Mouse (Mus musculus) liver, embryonic 12.5 days (tissue): ENCODE results near the gene Zwilch. TPM values are rescaled to one million over a fixed set of nuclear protein-coding genes. Genes with fewer than 3 reads are reported as not detected.
"Not testable (repeated sequence)": the region's sequence is repeated elsewhere in the genome, so short reads cannot be mapped to it uniquely, and the experiment has no call there.

ENCODE experiments used
- ATAC-seq: fragments of 200-750 bp; cut with Nextera tagmentation; 2 replicates; pipeline ENCODE4 v1.8.0; 2017; ENCODE audit warnings: moderate number of reproducible peaks, mild to moderate bottlenecking, moderate library complexity
- H3K27ac ChIP-seq: fragments of 300-500 bp; sonication (generic); 2 replicates; pipeline ENCODE4 v1.5.1; 2016; ENCODE audit warnings: mild to moderate bottlenecking
- H3K27me3 ChIP-seq: fragments of 300-500 bp; sonication (generic); replicated peaks from 2 replicates; pipeline ENCODE4 v1.6.1; 2016; ENCODE audit warnings: mild to moderate bottlenecking, moderate library complexity
- H3K36me3 ChIP-seq: fragments of 300-500 bp; sonication (generic); 2 replicates; pipeline ENCODE4 v1.6.1; 2016; ENCODE audit warnings: mild to moderate bottlenecking, moderate library complexity
- H3K4me1 ChIP-seq: fragments of 300-500 bp; sonication (generic); 2 replicates; pipeline ENCODE4 v1.6.1; 2016
- H3K4me2 ChIP-seq: fragments of 300-500 bp; sonication (generic); 2 replicates; pipeline ENCODE4 v1.6.1; 2016; ENCODE audit warnings: mild to moderate bottlenecking, moderate library complexity
- H3K4me3 ChIP-seq: fragments of 300-500 bp; sonication (generic); 2 replicates; pipeline ENCODE4 v1.5.1; 2016; ENCODE audit warnings: mild to moderate bottlenecking, moderate library complexity
- H3K9ac ChIP-seq: fragments of 300-500 bp; sonication (generic); 2 replicates; pipeline ENCODE4 v1.6.1; 2016; ENCODE audit warnings: mild to moderate bottlenecking, moderate library complexity
- H3K9me3 ChIP-seq: fragments of 300-500 bp; sonication (generic); replicated peaks from 2 replicates; pipeline ENCODE4 v1.6.1; 2016; ENCODE audit warnings: mild to moderate bottlenecking, moderate library complexity
- WGBS: fragments of 180-500 bp; shearing (Covaris S2); methylation state at CpG from one replicate; pipeline ENCODE4 v1.1.7; 2016; ENCODE audit not compliant: insufficient replicate concordance; 5-methylcytosine and 5-hydroxymethylcytosine counted together
- polyA plus RNA-seq: library from polyadenylated mRNA; unstranded; fragments of >200 nt; fragmentation: Nextera tagmentation; extraction: Ambion mirVana; gene quantifications from 2 replicates; pipeline ENCODE4 v1.2.1, GENCODE M21; 2016

Zwilch gene
- polyA plus RNA-seq, 1 experiment from 2014 or later: 28.4 TPM

DNA sequence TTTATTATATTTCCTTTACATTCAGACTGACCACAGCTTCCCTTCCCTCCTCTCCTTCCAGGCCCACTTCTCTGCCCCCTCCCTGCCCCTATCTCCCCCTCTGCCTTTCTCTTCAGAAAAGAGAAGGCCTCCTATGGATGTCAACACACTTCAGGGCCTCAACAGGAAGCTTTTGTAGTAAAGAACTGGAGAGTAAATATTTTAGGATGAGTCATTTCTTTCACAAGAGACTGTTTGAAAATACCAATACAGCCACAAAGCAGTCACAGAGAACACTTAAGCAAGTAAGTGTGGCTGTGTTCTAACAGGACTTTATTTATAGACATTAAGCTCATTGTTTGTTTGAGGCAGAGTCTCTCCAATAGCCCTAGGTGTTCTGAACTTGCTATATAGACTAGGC, 29.4 kb upstream of the Zwilch start:
- peaks cover 51% of the 10 kb centered on the region for H3K36me3 ChIP-seq
- ATAC-seq: no peak
- H3K9ac ChIP-seq: no peak overlapping the region

DNA sequence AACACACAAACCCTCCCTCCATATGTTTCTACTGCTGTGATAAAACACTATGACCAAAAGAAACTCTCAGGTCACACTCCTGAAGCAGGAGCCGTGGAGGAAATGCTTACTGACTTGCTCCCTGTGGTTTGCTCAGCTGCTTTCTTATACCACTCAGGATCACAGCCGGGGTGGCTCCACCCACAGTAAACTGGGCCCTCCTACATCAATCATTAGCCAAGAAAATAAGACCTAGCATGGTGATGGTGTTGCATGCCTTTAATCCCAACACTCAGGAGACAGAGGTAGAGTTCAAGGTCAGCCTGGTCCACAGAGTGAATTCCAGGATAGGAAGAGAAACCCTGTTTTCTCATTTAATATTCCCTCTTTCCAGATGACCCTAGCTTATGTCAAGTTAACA, 27.0 kb upstream of the Zwilch start:
- peaks cover 4% of the 10 kb centered on the region; the same call in 1 of the 2 replicates for H3K4me1 ChIP-seq
- H3K9ac ChIP-seq: no peak overlapping the region
- H3K4me3 ChIP-seq: no peak overlapping the region
- H3K36me3 ChIP-seq: peaks cover 49% of the 10 kb centered on the region
- no peak for ATAC-seq
- no peaks in the 10 kb centered on the region for H3K9me3 ChIP-seq
- WGBS: 57% methylated on average over 2 of the region's 2 CpGs
- H3K27me3 ChIP-seq: no peaks in the 10 kb centered on the region
- H3K4me2 ChIP-seq: no peak overlapping the region
- no peak overlapping the region for H3K27ac ChIP-seq

More for the DNA sequence above, 29.4 kb upstream of the Zwilch start:
- no peaks in the 10 kb centered on the region for H3K27me3 ChIP-seq
- H3K27ac ChIP-seq: no peak overlapping the region
- no peaks in the 10 kb centered on the region for H3K9me3 ChIP-seq
- H3K4me3 ChIP-seq: no peak overlapping the region
- no peaks in the 10 kb centered on the region for H3K4me1 ChIP-seq
- no peak overlapping the region for H3K4me2 ChIP-seq

DNA sequence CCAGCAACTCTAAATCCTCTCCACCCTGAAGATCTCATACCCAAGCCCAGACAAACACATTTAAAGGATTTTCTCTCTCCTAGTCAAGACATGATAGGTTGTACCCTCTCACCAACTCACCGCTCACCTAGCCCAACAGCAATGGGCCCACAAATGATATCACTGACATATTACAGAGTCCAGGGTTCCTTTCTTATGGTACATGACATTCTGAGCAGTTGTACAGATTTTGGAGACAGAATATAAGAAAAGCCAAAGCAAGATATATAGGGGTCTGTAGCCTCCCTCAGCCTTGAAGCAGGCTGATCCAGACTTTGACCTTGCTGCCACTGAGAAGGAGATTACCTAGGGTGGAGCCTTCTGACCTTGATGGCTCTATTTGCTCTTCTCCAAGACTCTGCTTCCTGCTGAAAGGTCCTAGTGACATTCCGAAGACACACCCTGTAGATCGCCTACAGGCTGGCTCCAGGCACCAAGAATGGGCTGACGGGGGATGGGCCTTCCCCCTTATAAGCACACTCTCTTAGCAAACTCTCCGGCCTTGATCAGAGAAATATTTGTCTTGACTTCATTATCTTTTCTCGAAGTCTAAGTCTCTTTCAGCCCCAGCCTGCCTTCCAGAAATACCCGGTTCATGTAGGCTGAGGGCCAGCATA, 26.0 kb upstream of the Zwilch start:
- not testable (repeated sequence) for H3K4me1 ChIP-seq, H3K9me3 ChIP-seq, H3K9ac ChIP-seq, ATAC-seq, H3K4me3 ChIP-seq, H3K27me3 ChIP-seq, H3K4me2 ChIP-seq, H3K27ac ChIP-seq
- WGBS: 84% methylated on average over 7 of the region's 7 CpGs
- peaks cover 40% of the 10 kb centered on the region for H3K36me3 ChIP-seq

DNA sequence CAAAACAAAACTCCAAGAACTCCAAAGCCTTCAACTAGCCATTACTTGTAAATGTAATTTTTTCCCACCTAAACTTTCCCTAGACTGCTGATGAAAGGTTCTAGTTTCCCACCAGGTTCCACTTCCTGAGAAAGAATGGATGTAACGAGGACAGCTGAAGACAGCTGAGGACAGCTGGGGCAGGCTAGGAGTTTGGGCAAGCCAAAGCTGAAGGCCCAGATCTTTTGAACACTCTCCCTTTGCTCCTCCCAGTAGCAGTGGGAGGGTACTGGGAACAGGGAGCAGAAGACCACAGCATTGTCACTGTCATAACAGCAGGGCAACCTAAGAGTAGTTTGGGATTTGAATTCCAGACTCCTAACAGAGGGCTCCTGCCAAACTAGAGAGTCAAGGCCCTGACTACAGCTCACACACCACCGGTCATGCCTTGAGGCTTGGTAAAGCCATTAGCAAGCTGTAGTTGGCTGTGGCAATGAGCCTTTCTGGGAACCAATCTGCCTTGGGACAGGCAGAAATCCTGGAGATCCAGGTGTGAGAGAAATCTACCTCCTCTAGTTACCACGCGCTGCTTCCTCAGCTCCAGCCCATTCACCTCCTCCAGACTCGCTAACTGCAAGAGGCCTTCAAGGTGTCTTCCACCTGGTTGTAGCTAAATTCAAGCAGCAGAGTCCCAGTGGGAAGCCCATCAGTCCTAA, 25.3 kb upstream of the Zwilch start:
- H3K9ac ChIP-seq: no peak overlapping the region
- H3K9me3 ChIP-seq: no peaks in the 10 kb centered on the region
- WGBS: 91% methylated on average over 5 of the region's 5 CpGs
- no peak overlapping the region for H3K4me3 ChIP-seq
- no peak overlapping the region for H3K4me2 ChIP-seq
- no peak overlapping the region for H3K27ac ChIP-seq
- peaks cover 41% of the 10 kb centered on the region for H3K36me3 ChIP-seq
- H3K27me3 ChIP-seq: no peaks in the 10 kb centered on the region
- peaks cover 4% of the 10 kb centered on the region; the same call in 1 of the 2 replicates for H3K4me1 ChIP-seq
- no peak for ATAC-seq

DNA sequence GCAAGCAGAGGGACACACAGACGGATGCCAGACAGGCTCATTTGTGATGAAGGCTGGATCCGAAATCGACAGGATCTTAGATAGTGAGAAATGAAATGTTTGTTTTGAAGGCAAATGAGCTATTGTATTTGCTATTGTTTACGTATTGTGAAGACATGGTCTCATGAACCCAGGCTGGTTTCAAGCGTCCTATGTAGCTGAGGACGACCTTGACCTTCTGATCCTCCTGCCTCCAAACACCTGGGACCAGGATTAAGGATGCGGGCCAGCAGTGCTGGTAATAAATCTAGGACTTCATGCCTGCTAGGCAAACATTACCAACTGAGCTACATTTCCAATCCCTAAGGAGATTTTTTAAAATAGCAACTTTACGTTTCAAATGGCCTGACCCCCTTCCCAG, 24.6 kb upstream of the Zwilch start:
- H3K36me3 ChIP-seq: peaks cover 41% of the 10 kb centered on the region
- H3K9me3 ChIP-seq: no peaks in the 10 kb centered on the region
- H3K27me3 ChIP-seq: no peaks in the 10 kb centered on the region
- no peak overlapping the region for H3K4me2 ChIP-seq
- 77% methylated on average over 8 of the region's 8 CpGs for WGBS
- H3K27ac ChIP-seq: no peak overlapping the region
- no peak overlapping the region for H3K9ac ChIP-seq
- peaks cover 4% of the 10 kb centered on the region; the same call in 1 of the 2 replicates for H3K4me1 ChIP-seq
- H3K4me3 ChIP-seq: no peak overlapping the region
- ATAC-seq: no peak

DNA sequence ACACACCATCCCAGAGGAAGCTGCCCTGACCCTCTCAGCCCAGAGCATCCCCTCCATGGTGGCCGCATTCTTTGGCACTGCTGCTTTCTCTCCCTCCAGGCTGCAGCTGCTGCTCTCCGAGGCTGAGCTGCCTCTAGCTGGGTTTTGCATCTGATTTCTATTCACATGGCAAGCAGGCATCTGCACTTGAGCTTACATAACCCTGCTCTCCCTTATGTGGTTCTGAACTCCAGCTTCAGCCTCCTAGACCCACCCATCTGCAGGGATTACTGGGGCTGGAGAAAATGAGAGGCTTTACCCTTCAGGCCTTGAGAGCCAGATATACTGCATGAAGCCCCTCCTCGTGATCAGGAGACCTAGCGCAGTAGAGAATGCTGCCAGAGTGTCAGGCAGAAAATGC, 22.6 kb upstream of the Zwilch start:
- Histone ChIP-seq H3K4me2 (no peak overlapping the region), H3K27me3 (no peaks in the 10 kb centered on the region), H3K9me3 (no peaks in the 10 kb centered on the region), H3K36me3 (peaks cover 40% of the 10 kb centered on the region), H3K4me1 (peaks cover 4% of the 10 kb centered on the region; the same call in 1 of the 2 replicates), H3K27ac (no peak overlapping the region), H3K4me3 (no peak overlapping the region), H3K9ac (no peak overlapping the region)
- ATAC-seq: no peak
- WGBS: 66% methylated on average over 4 of the region's 4 CpGs

DNA sequence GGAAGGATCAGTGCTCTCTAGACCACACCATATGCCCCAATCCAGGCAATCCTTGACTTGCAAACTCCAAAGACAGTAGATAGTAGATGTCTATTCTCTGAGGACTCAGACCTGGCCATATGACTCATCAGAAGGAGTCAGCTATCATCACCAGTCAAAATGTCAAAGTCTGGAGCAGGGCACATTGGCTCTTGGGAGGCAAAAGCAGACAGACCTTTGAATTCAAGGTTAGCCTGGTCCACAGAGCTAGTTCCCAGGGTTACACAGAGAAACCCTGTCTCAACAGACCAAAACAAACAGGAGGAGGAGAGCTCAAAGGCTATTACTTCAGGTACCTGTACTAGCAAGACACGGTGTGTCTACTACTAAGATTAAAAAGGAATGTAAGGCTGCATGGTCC, 21.0 kb upstream of the Zwilch start:
- H3K27me3 ChIP-seq: no peaks in the 10 kb centered on the region
- no peak overlapping the region for H3K9ac ChIP-seq
- no peak overlapping the region for H3K4me3 ChIP-seq
- no peak overlapping the region for H3K4me2 ChIP-seq
- peaks cover 4% of the 10 kb centered on the region; the same call in 1 of the 2 replicates for H3K4me1 ChIP-seq
- no peak for ATAC-seq
- peaks cover 45% of the 10 kb centered on the region for H3K36me3 ChIP-seq
- WGBS: 92% methylated on average over 1 of the region's 1 CpGs
- H3K9me3 ChIP-seq: no peaks in the 10 kb centered on the region
- no peak overlapping the region for H3K27ac ChIP-seq

DNA sequence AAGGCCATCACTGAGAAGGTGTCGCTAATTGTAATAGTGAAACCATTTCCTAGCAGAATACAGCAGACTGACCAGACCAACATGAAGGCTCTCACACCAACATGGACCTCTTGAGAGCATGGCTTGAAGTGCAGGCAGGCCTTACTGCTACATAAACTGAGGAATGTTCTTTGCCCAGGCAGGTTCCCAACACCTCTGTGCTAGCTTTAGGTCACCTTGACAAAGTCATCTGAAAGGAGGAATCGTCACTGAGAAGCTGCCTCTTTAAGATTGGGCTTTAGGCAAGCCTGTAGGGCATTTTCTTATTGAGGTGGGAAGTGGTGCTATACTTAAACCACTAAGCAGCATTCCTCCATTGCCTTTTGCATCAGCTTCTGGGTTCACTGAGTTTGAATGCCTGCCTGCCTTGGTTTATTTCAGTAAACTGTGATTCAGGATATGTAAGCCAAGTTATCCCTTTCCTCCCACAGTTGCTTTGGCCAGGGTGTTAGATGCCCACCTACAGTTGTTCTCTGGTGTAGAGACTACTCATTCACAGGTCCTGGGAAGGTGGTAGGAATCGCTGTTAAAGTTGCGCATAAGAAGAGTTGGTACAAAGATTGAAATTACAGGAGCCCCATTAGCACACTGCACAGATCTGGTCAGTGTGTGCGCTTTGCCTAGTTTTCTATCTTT, 11.4 kb upstream of the Zwilch start:
- peaks cover 7% of the 10 kb centered on the region for H3K4me1 ChIP-seq
- H3K9me3 ChIP-seq: no peaks in the 10 kb centered on the region
- H3K4me3 ChIP-seq: no peak overlapping the region
- ATAC-seq: no peak
- H3K4me2 ChIP-seq: no peak overlapping the region
- H3K36me3 ChIP-seq: peaks cover 72% of the 10 kb centered on the region
- 77% methylated on average over 5 of the region's 5 CpGs for WGBS
- no peak overlapping the region for H3K27ac ChIP-seq
- no peak overlapping the region for H3K9ac ChIP-seq
- no peaks in the 10 kb centered on the region for H3K27me3 ChIP-seq

DNA sequence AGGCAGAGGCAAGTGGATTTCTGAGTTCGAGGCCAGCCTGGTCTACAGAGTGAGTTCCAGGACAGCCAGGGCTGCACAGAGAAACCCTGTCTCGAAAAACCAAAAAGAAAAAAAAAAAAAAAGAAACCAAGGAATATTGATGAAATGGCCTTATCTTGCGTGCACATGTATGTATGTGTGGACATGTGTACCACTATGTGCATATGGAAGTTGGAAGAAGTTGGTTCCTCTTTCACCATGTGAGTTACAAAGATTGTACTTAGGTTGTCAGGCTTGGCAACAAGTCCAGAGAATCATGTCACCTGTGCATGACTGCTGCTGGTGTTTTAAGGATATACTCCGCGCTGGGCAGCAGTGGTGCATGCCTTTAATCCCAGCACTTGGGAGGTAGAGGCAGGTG, 10.4 kb upstream of the Zwilch start:
- 84% methylated on average over 5 of the region's 5 CpGs for WGBS

DNA sequence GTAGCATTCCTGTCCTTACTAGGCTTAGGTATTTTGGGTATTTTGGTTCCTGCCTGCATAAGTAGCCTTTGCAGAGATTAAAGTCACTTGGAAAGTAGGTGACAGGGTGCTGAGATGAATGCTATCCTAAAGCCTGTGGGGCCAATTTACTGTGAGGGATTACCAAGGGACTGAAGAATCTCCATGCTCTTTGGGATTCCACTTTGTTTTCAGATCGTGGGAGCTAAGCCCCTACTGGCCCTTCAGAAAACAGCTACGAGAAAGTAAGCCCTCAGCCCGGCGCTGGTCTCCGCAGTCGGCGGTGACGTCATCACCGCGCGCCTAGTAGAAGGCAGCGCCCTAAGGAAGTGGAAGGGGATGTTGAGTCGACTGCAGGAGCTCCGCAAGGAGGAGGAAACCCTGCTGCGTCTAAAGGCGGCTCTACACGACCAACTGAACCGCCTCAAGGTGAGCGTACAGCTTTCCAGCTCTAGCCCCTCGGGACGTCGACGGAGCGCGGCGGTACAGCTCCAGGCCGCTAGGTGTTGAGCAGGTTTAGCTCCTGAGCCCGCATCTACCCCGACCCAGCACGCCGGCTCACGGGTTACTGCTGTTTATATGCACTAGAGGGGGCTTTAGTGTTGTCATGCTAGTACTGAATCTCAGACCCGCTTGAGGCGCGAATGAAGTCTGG, 6.2 kb upstream of the Zwilch start, which contains the start of gene Snapc5:
TSS of gene Snapc5 (plus strand) at position 301 of the 673 bp plus-strand sequence.
- Histone ChIP-seq H3K4me3 (peak within 1 kb of the TSS; percentile 84), H3K27ac (peak within 1 kb of the TSS; percentile 82), H3K27me3 (no peaks in the 10 kb centered on the region), H3K4me2 (peak within 1 kb of the TSS; percentile 77), H3K9me3 (no peaks in the 10 kb centered on the region), H3K36me3 (peaks cover 80% of the 10 kb centered on the region), H3K4me1 (peaks cover 41% of the 10 kb centered on the region), H3K9ac (peak within 1 kb of the TSS; percentile 83)
- under 1% methylated on average over 35 of the region's 35 CpGs for WGBS
- peak; percentile 88 for ATAC-seq

More for the DNA sequence above, 10.4 kb upstream of the Zwilch start:
- H3K27ac ChIP-seq, ATAC-seq, H3K27me3 ChIP-seq, H3K9me3 ChIP-seq, H3K9ac ChIP-seq, H3K4me2 ChIP-seq, H3K4me3 ChIP-seq: not testable (repeated sequence)
- peaks cover 72% of the 10 kb centered on the region for H3K36me3 ChIP-seq
- H3K4me1 ChIP-seq: peaks cover 12% of the 10 kb centered on the region

DNA sequence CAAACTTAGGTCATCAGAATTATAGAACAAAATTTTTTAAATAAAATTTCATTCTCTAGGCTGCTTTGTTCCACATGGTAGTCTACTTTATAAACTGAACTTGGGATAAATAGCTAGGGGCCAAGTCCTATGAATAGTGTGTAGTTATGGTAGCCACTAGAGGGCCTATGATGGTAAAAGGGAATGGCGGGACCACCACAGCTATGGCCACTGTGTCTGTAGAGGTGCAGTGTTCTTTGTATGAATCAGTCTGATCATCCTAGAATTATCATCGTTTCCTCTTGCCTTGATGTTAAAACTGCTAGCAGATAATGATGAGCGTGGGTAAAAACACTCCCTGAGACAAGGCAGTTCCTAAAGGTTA, 5.7 kb upstream of the Zwilch start:
- H3K4me2 ChIP-seq: peak overlapping the region; percentile 77
- WGBS: 31% methylated on average over 3 of the region's 3 CpGs
- no peaks in the 10 kb centered on the region for H3K9me3 ChIP-seq
- no peaks in the 10 kb centered on the region for H3K27me3 ChIP-seq
- H3K36me3 ChIP-seq: peaks cover 82% of the 10 kb centered on the region
- peak overlapping the region; percentile 84 for H3K4me3 ChIP-seq
- H3K4me1 ChIP-seq: peaks cover 41% of the 10 kb centered on the region
- ATAC-seq: peak; percentile 46
- H3K9ac ChIP-seq: peak overlapping the region; percentile 83; the same call in 1 of the 2 replicates
- peak overlapping the region; percentile 82 for H3K27ac ChIP-seq

DNA sequence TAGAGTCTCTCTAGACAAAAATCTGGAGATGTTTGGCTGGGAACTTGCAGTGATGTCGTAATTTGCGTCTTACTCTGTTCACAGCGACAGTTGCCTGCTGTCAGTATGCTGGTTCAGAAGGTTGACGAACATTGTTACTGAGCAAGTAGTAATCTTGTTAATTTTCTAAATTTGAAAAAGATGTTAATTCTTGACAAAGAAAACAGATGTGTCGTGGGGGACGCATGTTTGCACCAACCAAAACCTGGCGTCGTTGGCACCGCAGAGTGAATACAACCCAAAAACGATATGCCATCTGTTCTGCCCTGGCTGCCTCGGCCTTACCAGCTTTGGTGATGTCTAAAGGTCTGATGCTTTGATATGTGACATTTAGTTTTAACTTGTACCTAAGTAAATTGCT, 2.5 kb upstream of the Zwilch start:
- no peaks in the 10 kb centered on the region for H3K9me3 ChIP-seq
- no peak for ATAC-seq
- peak overlapping the region; percentile 73 for H3K4me2 ChIP-seq
- H3K4me1 ChIP-seq: peaks cover 54% of the 10 kb centered on the region
- peak overlapping the region; percentile 87 for H3K27ac ChIP-seq
- H3K9ac ChIP-seq: peak overlapping the region; percentile 94
- peaks cover 55% of the 10 kb centered on the region for H3K36me3 ChIP-seq
- H3K27me3 ChIP-seq: no peaks in the 10 kb centered on the region
- peak overlapping the region; percentile 92 for H3K4me3 ChIP-seq
- 76% methylated on average over 11 of the region's 11 CpGs for WGBS
